Mouse (Mus musculus) G1E (cell line): ENCODE results near the gene Rbl2.

Experiments used
- CTCF ChIP-seq: IDR thresholded peaks from 2 replicates; pipeline ENCODE4 v1.5.1; 2012; ENCODE audit warnings: low read depth, low read length, inconsistent platforms, mixed read lengths
- GATA1 ChIP-seq: IDR thresholded peaks from 2 replicates; pipeline ENCODE4 v1.6.1; 2012; ENCODE audit warnings: borderline replicate concordance, low read length, inconsistent platforms, mixed read lengths

DNA sequence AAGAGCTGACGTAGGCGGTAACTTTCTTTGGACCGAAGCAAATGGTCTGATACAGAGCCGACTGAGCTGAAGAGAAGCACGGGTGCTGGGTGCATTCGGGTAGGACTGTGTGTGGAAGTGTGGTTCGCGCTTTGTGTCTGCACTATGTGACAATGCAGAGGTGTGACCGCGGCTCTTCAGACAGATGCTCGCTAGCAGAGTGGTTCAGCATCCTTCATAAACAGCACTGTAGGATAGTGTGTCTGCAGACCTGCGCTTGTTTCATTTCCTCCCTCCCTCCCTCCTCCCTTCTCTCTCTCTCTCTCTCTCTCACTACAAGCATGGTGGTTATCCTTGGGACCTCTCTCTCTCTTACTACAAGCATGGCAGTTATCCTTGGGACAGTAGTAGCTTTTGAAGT, 12.6 kb downstream of the Rbl2 start:
- TF ChIP-seq CTCF (no peak), GATA1 (no peak)
